Mouse (Mus musculus) ES-E14 (cell line): Measurements from ENCODE around the gene 4930519G04Rik.

Source experiments
- HCFC1 ChIP-seq: IDR thresholded peaks from 2 replicates; pipeline ENCODE4 v1.6.1; 2012; ENCODE audit warnings: low read length, inconsistent platforms, borderline replicate concordance; ENCODE audit not compliant: insufficient read depth
- ZC3H11A ChIP-seq: IDR thresholded peaks from 2 replicates; pipeline ENCODE4 v1.6.1; 2012; ENCODE audit warnings: low read depth, mild to moderate bottlenecking, inconsistent platforms, low read length, borderline replicate concordance

DNA sequence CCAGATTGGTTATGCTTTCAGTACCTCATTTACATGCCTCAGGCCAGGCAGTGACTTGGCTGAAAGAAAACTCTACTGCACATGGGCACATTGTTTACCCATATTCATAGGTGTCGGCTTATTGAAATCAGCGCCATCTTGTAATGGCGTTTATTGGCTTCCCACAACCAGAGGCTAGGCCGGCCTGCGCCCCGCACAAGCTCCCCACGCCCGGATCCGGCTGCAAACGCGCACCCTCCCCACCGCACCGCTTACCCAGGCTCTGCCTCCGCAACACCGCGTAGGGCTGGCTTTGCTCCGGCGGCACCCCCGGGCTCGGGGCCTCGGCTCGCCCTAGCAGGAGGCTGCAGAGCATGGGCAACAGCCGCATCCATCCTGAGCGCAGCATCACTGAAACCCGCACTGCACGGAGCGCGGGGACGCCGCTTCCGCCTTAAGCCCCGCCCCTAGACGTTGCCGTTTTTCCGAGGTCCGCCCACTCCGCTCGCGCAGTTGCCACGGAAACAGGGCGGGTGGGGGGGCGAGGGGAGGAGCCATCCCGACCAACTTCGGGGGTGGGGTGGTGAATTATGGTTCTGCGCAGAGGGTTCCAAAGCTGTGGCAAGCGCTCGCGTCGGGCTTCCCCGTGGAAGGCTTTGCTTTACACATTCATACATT, 39.8 kb upstream of the 4930519G04Rik start:
- no peak for TF ChIP-seq HCFC1
- no peak for TF ChIP-seq ZC3H11A
